Mouse (Mus musculus) liver, adult 2 months (tissue): ENCODE results near the gene Cadm1.

ENCODE experiments used
- CTCF ChIP-seq: fragments of 200-500 bp; IDR thresholded peaks from 2 replicates; pipeline ENCODE4 v1.5.1; 2011; ENCODE audit warnings: low read depth, low read length, control low read depth
- POLR2A ChIP-seq: fragments of 200-500 bp; IDR thresholded peaks from 2 replicates; pipeline ENCODE4 v1.6.1; 2011; ENCODE audit warnings: low read length, control low read depth; ENCODE audit not compliant: insufficient read depth; ENCODE audit errors: extremely low read depth

DNA sequence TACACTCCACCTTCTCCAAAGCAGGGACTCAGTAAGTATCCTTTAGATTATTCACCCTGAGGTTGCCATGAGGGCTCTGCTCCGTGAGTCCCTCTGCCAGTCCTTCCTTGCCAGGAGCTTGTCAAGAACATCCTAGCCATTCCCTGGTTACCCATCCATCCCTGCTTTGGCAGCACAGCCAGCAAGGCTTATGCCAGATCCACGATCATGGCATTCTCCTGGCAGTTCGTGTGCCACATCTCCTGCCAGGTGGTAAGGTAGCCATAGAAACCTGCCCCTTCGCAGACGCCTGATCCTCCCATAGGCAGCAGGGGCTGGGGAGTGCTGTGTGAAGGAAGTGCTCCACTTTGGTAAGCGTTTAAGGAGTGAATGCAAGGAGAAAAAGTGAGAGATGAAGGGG lies 313.4 kb downstream of the Cadm1 start:
- no peak for TF ChIP-seq POLR2A
- no peak for TF ChIP-seq CTCF
